Mouse (Mus musculus): ENCODE measurements at regions not wholly inside any gene's neighbourhood (a gene's known extent, or its start where the extent isn't known, plus 50 kb on each side); places are given as distances from the start of the nearest gene placed in this dataset.
A peak's percentile ranks its signal among the peaks of the same experiment; 100 is the strongest.

- DNase-seq (ENCODE audit: low spot score in 2 of 2): no peak
Observed at GRCm38 (mm10) chr16:8117543-8118167, 307.3 kb downstream of the Tmem114 start.

DNA sequence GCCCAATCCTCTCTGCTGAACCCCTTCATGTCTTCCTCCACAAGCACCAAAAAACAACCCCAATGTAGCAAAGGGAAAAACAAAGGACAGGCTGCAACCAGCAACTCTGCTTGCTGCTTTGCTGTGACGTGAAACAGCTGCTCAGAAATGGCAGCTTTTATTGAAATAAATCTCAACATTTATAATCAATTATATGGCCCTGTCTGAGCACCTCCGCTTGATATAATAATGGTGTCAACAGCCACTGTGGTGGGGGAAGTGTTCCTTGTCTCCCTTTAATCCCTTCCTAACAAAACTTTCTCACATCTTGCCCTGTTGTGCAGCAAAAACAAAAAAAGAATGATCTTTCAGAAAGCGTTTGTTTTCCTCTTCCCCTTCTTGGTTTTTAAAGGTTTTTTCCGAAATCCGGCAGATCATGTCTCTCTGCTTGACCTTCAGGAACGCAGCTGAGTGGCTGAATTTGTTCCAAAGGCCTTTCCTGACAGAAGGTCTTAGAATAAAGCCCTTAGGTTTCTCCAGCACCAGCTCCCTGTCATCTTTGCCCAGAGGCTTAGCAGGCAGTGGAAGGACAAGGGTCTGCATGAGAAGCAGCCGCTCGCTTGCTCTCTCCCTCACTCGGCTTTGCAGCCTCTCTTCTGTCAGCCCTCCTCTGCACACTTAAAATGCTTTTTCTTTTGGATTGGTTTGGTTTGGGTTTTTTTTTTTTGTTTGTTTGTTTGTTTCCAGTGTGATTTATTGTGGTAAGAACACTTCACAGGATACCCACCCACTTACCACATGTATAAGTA, 313.4 kb downstream of the Tmem114 start:
- DNase-seq (ENCODE audit: low spot score in 2 of 2): no peak

GRCm38 (mm10) chr16:8108141-8109122, 316.5 kb downstream of the Tmem114 start:
- peak; percentile 4 to 5 for DNase-seq (ENCODE audit: low spot score in 2 of 2)

DNA sequence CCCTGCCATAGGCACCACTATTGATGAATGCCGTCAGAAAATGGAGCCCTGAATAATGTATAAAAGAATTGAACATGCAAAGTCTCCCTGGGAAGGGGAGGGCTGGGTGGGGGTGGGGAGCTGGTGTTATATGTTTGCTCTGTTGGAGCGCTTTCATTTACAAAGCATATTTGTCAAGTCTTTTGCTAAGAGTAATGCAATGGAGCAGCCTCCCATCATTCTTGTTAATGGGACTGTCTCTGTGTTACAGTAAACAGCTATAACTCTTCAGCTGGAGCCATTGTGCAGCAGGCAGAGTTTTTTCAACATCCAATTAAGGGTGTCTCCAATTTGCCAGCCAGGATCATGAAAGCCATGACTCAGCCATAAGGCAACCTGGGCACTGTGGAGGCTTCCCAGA, 345.9 kb downstream of the Tmem114 start:
- DNase-seq (ENCODE audit: low spot score in 2 of 2): no peak

- DNase-seq (ENCODE audit: low spot score in 2 of 2): no peak
Observed at GRCm38 (mm10) chr16:8078461-8078860, 346.5 kb downstream of the Tmem114 start.

DNA sequence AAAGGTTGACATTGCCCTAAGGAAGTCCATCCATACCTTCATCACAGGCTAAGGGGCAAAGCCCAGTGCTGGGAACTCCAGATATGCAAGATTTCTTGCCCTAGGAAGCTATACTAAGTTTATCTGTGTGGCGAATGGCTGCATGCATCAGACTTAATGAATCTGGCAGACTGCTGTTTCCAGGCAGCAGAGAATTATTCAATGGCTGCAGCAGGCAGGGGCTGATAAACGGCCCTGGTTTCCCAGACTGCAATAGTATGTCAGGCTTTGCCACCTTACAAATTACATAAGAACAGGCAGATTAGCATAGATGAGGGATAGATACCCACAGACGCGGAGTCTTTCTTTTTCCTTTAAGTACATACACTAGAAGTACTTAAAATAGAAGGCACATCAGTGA, 350.2 kb downstream of the Tmem114 start:
- no peak for DNase-seq (ENCODE audit: low spot score in 2 of 2)

DNA sequence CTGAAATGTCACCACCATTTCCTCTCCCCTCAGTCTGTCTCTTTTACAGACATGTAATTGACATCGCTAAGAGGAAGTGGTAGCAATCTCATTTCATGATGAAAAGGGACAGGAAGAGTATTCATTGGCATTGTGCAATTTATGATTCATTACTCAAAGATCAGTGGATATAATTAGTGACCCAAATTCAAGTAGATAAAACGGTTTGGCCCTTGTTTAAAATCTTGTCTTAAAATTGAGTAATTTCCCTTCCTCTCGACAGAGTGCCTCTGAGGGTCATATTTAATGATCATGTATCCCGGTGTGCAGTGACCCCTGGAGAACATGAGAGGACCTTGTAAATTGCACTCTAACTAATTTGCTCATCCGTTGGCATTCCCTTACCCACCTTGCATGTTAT, 371.0 kb downstream of the Tmem114 start:
- DNase-seq (ENCODE audit: low spot score in 2 of 2): no peak

- DNase-seq (ENCODE audit: low spot score in 2 of 2): no peak
Observed at GRCm38 (mm10) chr16:8008966-8009365, 416.0 kb downstream of the Tmem114 start.

DNA sequence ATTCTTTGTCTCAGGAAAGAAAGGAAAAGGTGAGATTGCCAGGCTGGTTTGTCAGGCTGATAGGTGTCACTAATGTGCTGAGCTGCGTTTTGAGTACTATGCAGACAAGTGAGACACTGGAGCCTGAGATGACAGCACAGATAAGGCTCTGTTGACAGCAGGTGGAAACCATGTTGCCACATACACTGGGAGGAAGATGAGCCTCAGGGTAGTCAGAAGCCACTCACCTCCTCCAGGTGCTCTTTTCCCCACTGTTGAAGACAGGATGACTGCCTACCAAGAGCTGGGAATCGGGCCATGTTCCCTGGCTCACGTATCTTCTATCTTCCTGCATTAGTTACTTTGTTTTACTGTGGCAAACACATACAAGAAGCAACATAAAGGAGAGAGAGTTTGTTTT, 418.3 kb downstream of the Tmem114 start:
- DNase-seq (ENCODE audit: low spot score in 2 of 2): no peak

GRCm38 (mm10) chr16:8002339-8003089, 422.4 kb downstream of the Tmem114 start:
- DNase-seq (ENCODE audit: low spot score in 2 of 2): no peak

DNA sequence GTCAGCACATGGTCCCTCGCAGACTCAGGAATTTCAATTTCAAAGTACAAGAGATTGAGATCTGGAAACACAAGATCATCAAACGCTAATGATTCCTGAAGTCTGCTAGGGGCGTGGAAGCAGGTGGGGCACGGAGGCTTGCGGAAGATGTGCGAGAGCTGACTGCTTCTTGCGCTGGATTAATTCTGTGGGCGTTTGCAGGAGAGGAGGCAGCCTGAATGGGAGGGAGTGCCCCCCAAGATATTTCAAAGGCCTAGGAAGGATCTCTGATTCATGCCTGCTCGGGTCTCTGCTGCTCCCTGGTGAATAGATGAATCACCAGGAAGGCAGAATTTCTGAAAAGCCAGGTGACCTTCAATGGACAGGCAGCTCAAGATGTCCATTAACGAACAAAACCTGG, 442.1 kb downstream of the Tmem114 start:
- no peak for DNase-seq (ENCODE audit: low spot score in 2 of 2)

DNA sequence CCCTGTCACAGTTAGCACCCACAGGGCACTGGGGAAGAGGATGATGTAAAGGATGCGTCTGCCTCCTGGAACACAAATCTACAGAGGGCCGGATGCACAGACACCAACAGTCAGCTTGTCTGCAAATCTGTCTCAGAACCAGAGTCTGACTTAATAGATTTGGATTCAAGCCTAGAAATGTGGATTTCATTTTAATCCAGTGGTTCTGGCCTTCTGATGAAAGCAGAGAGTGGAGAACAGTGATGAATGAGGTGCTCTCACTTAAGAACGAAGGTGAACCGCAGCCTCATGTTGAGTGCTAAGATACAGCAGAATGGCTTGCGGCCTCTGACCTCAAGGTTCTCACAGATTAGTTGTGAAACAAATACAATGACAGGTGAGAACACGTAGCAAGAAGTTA, 446.5 kb downstream of the Tmem114 start:
- no peak for DNase-seq (ENCODE audit: low spot score in 2 of 2)

GRCm38 (mm10) chr16:7951616-7952015, 473.3 kb downstream of the Tmem114 start:
- DNase-seq (ENCODE audit: low spot score in 2 of 2): no peak

GRCm38 (mm10) chr16:7942333-7942732, 482.6 kb downstream of the Tmem114 start:
- no peak for DNase-seq (ENCODE audit: low spot score in 2 of 2)

DNA sequence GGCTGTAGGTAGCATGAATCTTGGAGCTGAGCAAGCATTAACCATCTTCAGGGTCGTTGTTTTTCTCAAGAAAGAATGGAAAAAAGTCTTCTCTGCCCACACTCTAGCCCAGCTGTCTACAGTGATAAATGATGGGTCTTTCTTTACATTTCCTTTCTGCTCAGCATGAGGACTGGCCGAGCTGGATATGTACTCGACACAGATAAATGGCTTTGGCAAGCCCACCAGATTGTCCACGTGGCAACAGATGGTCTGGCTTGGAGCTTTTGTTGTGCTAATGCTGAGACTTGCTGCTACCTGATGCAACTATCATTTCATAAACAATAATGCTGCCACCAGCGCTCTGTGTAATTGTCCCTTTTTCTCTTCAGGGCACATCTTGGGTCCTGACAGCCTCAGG, 487.8 kb downstream of the Tmem114 start:
- no peak for DNase-seq (ENCODE audit: low spot score in 2 of 2)

DNA sequence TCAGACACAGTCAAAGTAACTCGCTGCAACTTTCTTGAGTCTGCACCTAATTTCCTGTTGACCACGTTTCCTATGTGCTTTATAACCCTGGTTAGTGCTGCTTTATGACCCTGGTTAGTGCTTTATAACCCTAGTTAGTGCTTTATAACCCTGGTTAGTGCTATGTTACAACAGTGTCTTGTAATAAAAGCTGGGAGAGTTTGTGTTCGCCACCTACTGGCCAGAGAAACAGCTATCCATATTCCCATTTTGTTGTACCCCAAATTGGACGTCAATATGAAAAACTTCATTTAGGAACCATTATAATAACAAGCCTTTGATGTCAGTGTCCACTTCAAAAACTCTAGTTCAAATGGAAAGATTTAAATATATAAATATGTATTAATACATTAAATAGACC, 492.6 kb downstream of the Tmem114 start:
- no peak for DNase-seq (ENCODE audit: low spot score in 2 of 2)

DNA sequence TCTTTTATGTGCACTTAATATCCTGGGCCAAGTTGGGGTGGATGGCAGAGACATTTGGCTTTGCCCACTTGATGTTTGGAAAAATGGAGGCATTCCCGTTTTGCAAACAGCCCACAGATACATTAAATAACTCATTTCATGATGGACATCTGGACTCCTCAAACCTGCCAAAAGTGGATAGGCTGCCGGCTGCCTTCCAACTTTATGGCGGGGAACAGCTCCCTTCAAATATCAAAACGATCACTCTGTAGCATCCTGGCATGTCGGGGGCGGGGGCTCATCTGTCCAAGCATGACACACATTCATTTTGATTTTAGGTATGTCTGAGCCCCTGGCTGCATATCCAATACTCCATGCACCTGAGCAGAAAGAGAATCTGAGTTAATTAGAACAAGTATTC, 493.3 kb downstream of the Tmem114 start:
- DNase-seq (ENCODE audit: low spot score in 2 of 2): no peak

DNA sequence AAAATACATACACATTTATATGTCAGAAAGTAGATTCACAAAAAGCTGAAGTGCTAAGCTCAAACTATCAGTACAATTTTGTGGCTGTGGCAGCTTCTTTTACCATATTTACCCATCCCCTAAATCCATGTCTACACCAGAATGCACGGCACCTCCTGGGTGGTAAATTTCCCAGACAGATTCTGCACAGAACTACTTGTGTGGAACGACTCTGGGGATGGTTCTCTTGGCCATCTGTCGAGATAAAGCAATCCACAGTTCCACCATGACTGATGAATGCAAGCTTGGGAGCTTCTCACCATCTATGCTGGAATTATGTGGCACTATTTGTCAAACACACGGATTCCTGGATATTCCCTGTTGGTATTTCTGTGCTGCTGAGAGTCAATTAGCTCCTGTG, 495.8 kb downstream of the Tmem114 start:
- no peak for DNase-seq (ENCODE audit: low spot score in 2 of 2)

- no peak for DNase-seq (ENCODE audit: low spot score in 2 of 2)
Observed at GRCm38 (mm10) chr16:7928391-7928935, 496.5 kb downstream of the Tmem114 start.

- no peak for DNase-seq (ENCODE audit: low spot score in 2 of 2)
Observed at GRCm38 (mm10) chr16:7927756-7928155, 497.2 kb downstream of the Tmem114 start.

DNA sequence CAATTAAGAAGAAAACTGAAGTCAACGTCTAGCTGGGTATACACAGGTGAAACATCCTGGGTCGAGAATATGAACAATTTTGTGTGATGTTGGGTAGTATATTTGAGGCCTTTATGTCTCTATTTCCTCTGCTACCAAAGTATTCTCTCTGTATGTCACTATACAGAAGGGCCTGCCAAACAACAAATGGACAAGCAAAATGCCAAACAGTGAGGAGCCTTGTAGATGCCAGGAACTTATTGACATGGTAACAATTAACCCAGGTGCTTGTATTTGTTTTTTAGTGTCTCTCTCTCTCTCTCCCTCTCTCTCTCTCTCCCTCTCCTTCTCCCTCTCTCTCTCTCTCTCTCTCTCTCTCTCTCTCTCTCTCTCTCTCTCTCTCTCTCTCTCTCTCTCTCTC, 529.1 kb downstream of the Tmem114 start:
- DNase-seq (ENCODE audit: low spot score in 2 of 2): no peak

Data from gastrocnemius, adult 8-10 months (tissue).